Mouse (Mus musculus) liver, adult 2 months (tissue): Measurements from ENCODE around the gene Snupn.

ENCODE experiments used
- CTCF ChIP-seq: fragments of 200-500 bp; IDR thresholded peaks from 2 replicates; pipeline ENCODE4 v1.5.1; 2011; ENCODE audit warnings: low read depth, low read length, control low read depth
- POLR2A ChIP-seq: fragments of 200-500 bp; IDR thresholded peaks from 2 replicates; pipeline ENCODE4 v1.6.1; 2011; ENCODE audit warnings: low read length, control low read depth; ENCODE audit not compliant: insufficient read depth; ENCODE audit errors: extremely low read depth

DNA sequence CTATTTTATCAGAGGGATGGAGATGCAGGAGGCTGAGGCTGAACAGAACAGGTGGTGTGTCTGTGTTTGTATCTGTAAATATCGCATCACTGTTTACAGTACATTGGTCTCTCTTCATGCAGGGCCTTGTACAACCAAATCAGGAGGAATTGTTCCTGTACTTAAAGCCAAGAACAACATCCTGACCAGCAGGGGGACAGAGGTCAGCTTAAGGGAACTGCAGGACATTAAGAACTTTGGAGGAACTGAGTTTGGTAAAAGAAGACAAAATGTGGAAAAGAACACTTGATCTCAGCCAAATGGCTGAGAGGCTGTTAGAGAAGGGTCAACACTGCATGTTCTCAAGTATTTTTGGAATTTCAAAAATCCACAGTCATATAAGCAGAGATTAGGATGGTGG lies 64.1 kb downstream of the Snupn start:
- no peak for TF ChIP-seq POLR2A
- TF ChIP-seq CTCF: no peak
